Mouse (Mus musculus) bone marrow, adult 2 months (tissue): Measurements from ENCODE around the gene Htr1d.

Experiments
- CTCF ChIP-seq: fragments of 200-500 bp; IDR thresholded peaks from 2 replicates; pipeline ENCODE4 v1.5.1; 2011; ENCODE audit warnings: low read length, control low read depth; ENCODE audit not compliant: control insufficient read depth, insufficient read depth
- POLR2A ChIP-seq: fragments of 200-500 bp; IDR thresholded peaks from 2 replicates; pipeline ENCODE4 v1.6.1; 2011; ENCODE audit warnings: low read depth, mild to moderate bottlenecking, control low read depth, low read length, borderline replicate concordance; ENCODE audit not compliant: control insufficient read depth

DNA sequence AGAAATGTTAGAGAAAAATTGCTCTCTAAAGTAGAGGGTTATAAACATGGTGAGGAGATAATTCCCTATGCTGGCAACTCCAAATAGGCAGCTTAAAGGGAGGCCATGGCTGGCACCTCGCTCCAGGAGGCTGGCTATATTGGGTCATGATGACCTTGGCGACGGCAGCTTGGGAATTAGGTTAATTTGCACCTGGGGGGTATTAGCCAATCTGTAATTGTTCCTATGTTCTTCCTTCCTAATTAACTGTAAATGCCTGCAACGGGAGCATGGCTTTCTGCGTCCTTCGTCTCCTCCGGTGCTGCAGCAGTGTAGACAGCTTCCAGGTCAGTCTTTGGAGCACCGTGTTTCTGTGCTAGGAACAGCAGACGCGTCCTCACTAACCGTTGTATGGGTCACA is 36.1 kb upstream of the Htr1d start:
- TF ChIP-seq CTCF (no peak), POLR2A (no peak)
